Mouse (Mus musculus) spleen, adult 2 months (tissue): Measurements from ENCODE around the gene Sik1. TPM values are rescaled to one million over a fixed set of nuclear protein-coding genes. Genes with fewer than 3 reads are reported as not detected.

Experiments
- DNase-seq, 2 experiments: peaks; one replicate each; pipeline versions ENCODE4 v3.0.0 to v3.0.0-alpha.2; 2012 to 2021; ENCODE audit warnings: low spot score in 2 of 2, low read depth in 1 of 2
- H3K27ac ChIP-seq: fragments of 200-500 bp; 2 replicates; pipeline ENCODE4 v1.5.1; 2012; ENCODE audit warnings: low read length, inconsistent platforms; ENCODE audit not compliant: insufficient read depth
- H3K27me3 ChIP-seq: fragments of 200-500 bp; 2 replicates; pipeline ENCODE4 v1.6.1; 2012; ENCODE audit warnings: mild to moderate bottlenecking, moderate library complexity, low read length, inconsistent platforms; ENCODE audit not compliant: control insufficient read depth, insufficient read depth
- H3K36me3 ChIP-seq: fragments of 200-500 bp; 2 replicates; pipeline ENCODE4 v1.6.1; 2012; ENCODE audit warnings: mild to moderate bottlenecking, low read length, inconsistent platforms; ENCODE audit not compliant: control insufficient read depth, insufficient read depth
- H3K4me1 ChIP-seq: fragments of 200-500 bp; 2 replicates; pipeline ENCODE4 v1.6.1; 2011; ENCODE audit warnings: inconsistent platforms; ENCODE audit not compliant: control insufficient read depth, insufficient read depth, insufficient read length
- H3K4me3 ChIP-seq: fragments of 200-500 bp; 2 replicates; pipeline ENCODE4 v1.5.1; 2011; ENCODE audit warnings: mild to moderate bottlenecking, inconsistent platforms; ENCODE audit not compliant: insufficient read depth, insufficient read length; ENCODE audit errors: extremely low read depth
- CTCF ChIP-seq: fragments of 200-500 bp; IDR thresholded peaks from 2 replicates; pipeline ENCODE4 v1.5.1; 2011; ENCODE audit warnings: mild to moderate bottlenecking, inconsistent platforms; ENCODE audit not compliant: insufficient read depth, insufficient read length, insufficient replicate concordance; ENCODE audit errors: extremely low read depth
- POLR2A ChIP-seq: fragments of 200-500 bp; IDR thresholded peaks from 2 replicates; pipeline ENCODE4 v1.6.1; 2011; ENCODE audit warnings: low read depth, low read length, inconsistent platforms
- WGBS: fragments of 180-500 bp; shearing (Covaris S2); methylation state at CpG from one replicate; pipeline ENCODE4 v1.1.7; 2018; 5-methylcytosine and 5-hydroxymethylcytosine counted together
- polyA plus RNA-seq: library from polyadenylated mRNA; depleted of rRNA; stranded (reverse); fragments of >200 nt; gene quantifications from 2 replicates; pipeline ENCODE4 v1.2.3, GENCODE M21; 2012

Sik1 gene
- polyA plus RNA-seq, 1 experiment, result 56.4 TPM

DNA sequence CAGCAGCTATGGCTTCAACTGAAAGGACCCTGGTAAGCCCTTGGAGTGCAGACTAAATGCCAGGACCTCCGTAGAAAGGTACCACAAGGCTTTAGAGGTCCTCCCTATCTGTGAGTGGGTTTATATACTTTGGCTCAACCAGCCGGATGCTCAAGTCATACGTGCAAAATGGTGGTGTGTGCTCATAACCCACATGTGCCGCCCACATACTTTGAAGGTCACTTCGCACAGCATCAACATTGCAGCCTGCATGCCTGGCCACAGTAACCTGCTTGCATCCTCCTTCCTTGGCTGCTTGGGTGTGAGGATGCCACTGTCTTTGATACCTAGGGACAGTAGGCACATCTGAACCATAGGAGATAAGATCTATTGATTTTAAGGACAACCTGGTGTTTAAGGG, 26.7 kb downstream of the Sik1 start:
- no peak overlapping the region for H3K4me3 ChIP-seq
- 88% methylated on average over 5 of the region's 5 CpGs for WGBS
- peaks cover 24% of the 10 kb centered on the region; the same call in 1 of the 2 replicates for H3K4me1 ChIP-seq
- DNase-seq, result no peak
- TF ChIP-seq POLR2A (no peak), CTCF (no peak)
- H3K36me3 ChIP-seq, result no peaks in the 10 kb centered on the region
- H3K27ac ChIP-seq, result no peak overlapping the region
- H3K27me3 ChIP-seq, result no peaks in the 10 kb centered on the region

DNA sequence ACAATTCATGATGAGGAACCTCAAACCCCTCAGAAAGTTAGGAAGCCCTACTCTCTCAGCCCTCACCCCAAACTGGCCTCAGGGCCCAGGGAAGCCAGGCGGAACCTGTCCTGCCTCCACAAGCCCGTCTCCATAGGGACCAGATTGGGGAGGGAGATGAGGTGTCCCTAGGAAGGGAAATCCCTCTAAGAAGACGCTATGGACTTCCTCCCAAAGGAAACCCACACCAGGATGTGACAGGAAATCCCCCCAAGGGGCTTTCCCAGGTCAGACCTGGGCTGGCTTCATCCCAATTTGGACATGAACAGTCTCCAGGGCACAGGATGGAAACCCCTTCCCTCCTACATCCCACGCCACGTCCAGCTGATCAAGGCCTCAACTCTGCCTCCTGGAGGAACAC, 27.5 kb downstream of the Sik1 start:
- no peak for TF ChIP-seq CTCF
- TF ChIP-seq POLR2A, result no peak
- no peaks in the 10 kb centered on the region for H3K36me3 ChIP-seq
- no peaks in the 10 kb centered on the region for H3K27me3 ChIP-seq
- peak overlapping the region; percentile 19; the same call in 1 of the 2 replicates for H3K27ac ChIP-seq
- H3K4me3 ChIP-seq, result no peak overlapping the region
- no peak for DNase-seq
- 64% methylated on average over 5 of the region's 5 CpGs for WGBS
- peaks cover 25% of the 10 kb centered on the region; the same call in 1 of the 2 replicates for H3K4me1 ChIP-seq

DNA sequence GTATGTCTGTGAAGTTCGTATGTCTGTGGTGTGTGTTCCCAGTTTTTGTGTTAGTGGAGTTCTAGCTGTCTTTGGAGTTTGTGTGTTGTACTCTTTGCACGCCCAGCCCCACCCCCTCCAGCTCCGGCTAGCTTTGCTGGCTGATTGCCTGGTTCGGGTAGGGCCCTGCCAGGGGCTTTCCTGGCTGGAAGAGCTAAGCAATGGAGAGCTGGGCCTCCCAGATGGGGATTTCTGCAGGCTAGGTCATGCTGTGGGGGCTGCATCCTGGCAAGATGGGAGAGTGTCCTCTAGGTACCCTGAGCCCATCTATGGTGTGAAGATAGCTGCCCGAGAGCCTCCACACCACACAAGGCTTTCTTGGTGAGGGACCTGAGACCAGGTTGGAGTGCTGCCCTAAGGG, 28.4 kb downstream of the Sik1 start:
- H3K4me1 ChIP-seq, result peaks cover 27% of the 10 kb centered on the region; the same call in 1 of the 2 replicates
- no peaks in the 10 kb centered on the region for H3K27me3 ChIP-seq
- TF ChIP-seq CTCF, result no peak
- no peak for TF ChIP-seq POLR2A
- no peak overlapping the region for H3K4me3 ChIP-seq
- H3K36me3 ChIP-seq, result no peaks in the 10 kb centered on the region
- 76% methylated on average over 5 of the region's 5 CpGs for WGBS
- DNase-seq, result no peak
- H3K27ac ChIP-seq, result peak overlapping the region; percentile 45; the same call in 1 of the 2 replicates

DNA sequence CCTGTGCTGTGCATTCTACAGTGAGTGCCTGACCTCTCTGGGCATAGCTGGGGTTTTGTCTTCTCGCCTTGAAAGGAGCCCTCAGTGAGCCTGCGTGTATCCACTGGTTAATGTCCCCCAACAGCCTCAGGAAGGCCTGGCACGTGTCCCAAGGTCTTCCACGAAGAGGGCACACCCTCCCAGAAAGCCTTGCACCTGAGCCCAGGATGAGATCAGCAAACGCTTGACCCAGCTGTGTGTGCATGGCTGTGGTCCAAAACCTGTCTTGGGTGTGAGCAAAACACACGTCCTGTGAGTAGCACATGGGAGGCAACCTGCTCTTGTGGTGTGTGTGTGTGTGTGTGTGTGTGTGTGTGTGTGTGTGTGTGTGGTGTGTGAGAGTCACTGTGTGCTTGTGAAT, 28.9 kb downstream of the Sik1 start:
- no peak overlapping the region for H3K27ac ChIP-seq
- 35% methylated on average over 6 of the region's 6 CpGs for WGBS
- no peaks in the 10 kb centered on the region for H3K27me3 ChIP-seq
- peaks cover 30% of the 10 kb centered on the region; the same call in 1 of the 2 replicates for H3K4me1 ChIP-seq
- no peaks in the 10 kb centered on the region for H3K36me3 ChIP-seq
- DNase-seq, result no peak
- TF ChIP-seq CTCF (no peak), POLR2A (no peak)
- no peak overlapping the region for H3K4me3 ChIP-seq

DNA sequence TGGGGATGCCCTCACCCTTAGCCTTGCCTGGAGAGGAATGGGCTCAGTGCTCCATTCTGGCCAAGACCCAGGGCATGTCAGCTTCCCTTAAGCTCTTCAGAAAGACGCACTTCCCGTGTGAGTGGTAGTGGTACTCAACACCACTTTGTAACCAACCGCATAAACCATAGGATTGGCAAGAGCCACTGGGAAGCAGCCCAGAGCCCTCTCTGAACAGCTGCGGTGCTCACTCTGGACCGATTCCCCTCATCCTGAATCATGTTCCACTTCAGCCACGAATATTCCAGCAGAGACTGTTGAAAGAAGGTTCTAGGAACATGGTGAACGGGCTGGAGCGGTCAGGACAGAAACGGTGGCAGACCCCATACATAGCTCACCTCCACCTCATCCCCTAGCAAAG, 29.9 kb downstream of the Sik1 start:
- Histone ChIP-seq H3K27me3 (no peaks in the 10 kb centered on the region), H3K4me1 (peaks cover 28% of the 10 kb centered on the region; the same call in 1 of the 2 replicates), H3K27ac (no peak overlapping the region), H3K4me3 (no peak overlapping the region), H3K36me3 (no peaks in the 10 kb centered on the region)
- no peak for DNase-seq
- TF ChIP-seq CTCF, result no peak
- TF ChIP-seq POLR2A, result no peak
- WGBS, result 72% methylated on average over 9 of the region's 9 CpGs

DNA sequence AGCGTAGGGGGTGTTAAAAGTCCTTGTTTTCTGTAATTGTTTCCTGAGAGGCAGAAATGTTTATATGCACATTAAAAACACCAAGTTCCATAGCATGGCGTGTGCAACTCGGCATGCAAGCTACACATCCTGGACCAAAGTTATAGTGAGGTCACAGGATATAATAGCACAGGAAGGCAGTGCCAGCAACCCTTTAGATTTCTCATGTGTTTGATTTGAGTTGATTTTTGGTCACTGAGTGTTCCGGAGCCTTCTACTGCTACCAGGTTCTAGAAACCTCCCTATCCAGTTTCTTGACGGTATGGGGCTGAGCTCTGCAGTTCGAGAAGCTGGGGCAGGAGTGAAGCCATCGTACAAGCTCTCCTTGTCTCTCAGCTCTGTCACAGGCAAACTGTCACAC, 30.8 kb downstream of the Sik1 start:
- TF ChIP-seq CTCF (no peak), POLR2A (no peak)
- WGBS, result 77% methylated on average over 7 of the region's 7 CpGs
- H3K36me3 ChIP-seq, result no peaks in the 10 kb centered on the region
- DNase-seq, result no peak
- H3K27me3 ChIP-seq, result no peaks in the 10 kb centered on the region
- H3K27ac ChIP-seq, result no peak overlapping the region; the same call in 1 of the 2 replicates
- no peak overlapping the region for H3K4me3 ChIP-seq
- H3K4me1 ChIP-seq, result peaks cover 32% of the 10 kb centered on the region

DNA sequence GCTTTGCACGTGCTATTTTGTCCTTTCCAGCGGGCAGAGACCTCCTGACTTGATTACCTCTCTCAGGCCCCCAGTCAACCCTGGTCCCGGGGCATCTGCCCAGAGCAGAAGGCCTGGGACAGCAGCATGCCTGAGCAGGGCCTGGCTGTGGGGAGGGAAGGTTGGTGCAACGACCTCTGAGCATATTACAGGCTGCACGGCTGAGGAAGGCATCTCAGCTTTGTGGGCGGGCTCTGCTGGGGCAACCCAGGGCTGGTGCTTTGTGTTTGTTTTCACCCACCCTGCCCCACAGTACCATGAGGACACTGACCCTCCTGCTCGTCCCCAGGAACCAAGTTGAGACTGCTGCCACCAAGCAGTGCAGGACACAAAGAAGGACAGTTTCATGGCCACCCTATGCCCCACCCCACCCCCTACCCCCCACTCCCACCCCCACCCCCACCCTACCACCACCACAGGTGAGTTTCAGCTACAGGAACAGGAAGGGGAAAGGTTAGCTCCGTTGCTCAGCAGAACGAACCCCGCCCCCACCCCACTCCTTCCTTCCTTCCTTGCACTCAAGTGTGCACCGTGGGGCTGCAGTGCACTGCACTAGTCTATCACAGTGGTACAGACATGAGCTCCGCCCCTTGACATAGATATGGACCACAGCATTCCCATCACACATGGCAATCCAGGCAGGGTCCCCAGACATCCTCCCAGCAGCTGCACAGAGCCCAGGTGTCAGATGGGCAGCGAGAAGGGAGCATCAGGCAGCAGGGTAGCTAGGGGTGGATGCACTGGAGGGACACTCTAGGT, 34.3 kb downstream of the Sik1 start:
- Histone ChIP-seq H3K4me3 (peak overlapping the region; percentile 14; the same call in 1 of the 2 replicates), H3K4me1 (peaks cover 35% of the 10 kb centered on the region), H3K27me3 (no peaks in the 10 kb centered on the region), H3K36me3 (no peaks in the 10 kb centered on the region), H3K27ac (peak overlapping the region; percentile 94)
- peak; percentile 54 to 65 for DNase-seq
- TF ChIP-seq POLR2A (0 out of 2 replicates have a peak, but pooled peaks have one; percentile 11), CTCF (no peak)
- WGBS, result 13% methylated on average over 13 of the region's 13 CpGs
